Mouse (Mus musculus): ENCODE data around the gene Tmsb15b1.

The Tmsb15b1 gene

DNA sequence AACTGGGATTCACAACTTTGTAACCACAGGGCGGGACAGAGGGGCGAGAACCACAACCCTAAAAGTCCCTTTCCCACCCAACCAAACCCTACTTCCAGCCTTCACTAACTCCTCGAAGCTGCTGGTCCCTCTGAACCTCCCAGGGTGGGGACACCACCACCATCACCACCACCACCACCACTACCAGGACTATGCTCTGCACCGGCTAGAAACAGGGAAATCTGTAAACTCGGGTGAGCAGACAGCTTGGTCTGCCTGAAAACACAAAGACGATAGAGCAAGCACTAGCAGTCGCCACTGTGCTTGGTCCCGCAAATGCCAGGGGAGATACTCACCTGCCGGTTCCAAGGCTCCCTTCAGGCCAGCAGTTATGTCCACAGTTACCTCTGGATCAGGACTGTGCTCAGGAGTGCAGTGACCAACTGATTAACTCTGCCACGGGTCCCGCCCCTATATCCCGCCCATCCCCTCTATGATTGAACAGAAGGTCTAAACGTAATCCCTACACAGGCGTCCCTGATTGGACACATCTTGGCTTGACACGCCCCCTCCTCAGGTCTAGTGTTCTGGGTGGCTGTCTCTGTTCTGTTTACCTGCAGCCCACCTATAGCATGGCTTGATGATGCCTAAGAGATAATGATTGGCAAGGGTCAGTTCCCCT lies at the start of gene Tmsb15b1, which contains the start of gene Tmsb15l:
TSS of gene Tmsb15b1 (minus strand) at position 451 of the 661 bp plus-strand sequence.
TSS of gene Tmsb15l (minus strand) at position 446 of the 661 bp plus-strand sequence.
- H3K4me3 ChIP-seq (replicated peaks; ENCODE audit: low read length): peak within 1 kb of the TSS; percentile 75
- no peaks in the 10 kb centered on the region for H3K36me3 ChIP-seq (ENCODE audit: insufficient read depth, low read length)
- H3K27me3 ChIP-seq (ENCODE audit: insufficient read depth, low read length): no peaks in the 10 kb centered on the region
- no peak for TF ChIP-seq NANOG (IDR thresholded peaks at IDR 0.05; ENCODE audit: borderline replicate concordance, low read length)
- no peak for TF ChIP-seq CTCF (conservative IDR thresholded peaks at IDR 0.05; ENCODE audit: low read length)
- TF ChIP-seq POU5F1 (IDR thresholded peaks at IDR 0.05; ENCODE audit: borderline replicate concordance, low read length): no peak
- no peaks in the 10 kb centered on the region for H3K9me3 ChIP-seq (ENCODE audit: low read length)
- H3K4me1 ChIP-seq (replicated peaks; ENCODE audit: low read depth, low read length): no peaks in the 10 kb centered on the region

DNA sequence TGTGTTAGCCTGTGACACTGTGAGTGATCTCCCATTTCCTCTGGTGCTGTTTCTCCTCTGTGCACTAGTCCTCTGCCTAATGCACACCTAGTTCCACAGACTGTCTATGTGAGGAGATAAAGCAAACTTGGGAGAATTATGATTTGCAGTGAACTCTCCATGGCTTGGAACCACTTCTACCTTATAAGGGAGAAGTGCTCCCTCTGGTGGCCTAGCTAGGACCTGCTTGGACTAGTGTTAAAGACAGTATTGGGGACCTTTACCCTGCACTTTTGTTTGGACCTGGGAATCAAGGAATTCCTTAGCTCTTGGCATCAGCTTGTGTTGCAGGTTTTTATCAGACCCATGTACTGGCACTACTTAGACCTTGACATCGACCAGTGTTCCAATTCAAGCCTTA lies 42.6 kb upstream of the Tmsb15b1 start:
- H3K36me3 ChIP-seq (ENCODE audit: insufficient read depth, low read length): peaks cover 20% of the 10 kb centered on the region; the same call in 1 of the 2 replicates
- no peaks in the 10 kb centered on the region for H3K9me3 ChIP-seq (ENCODE audit: low read length)
- peaks cover 9% of the 10 kb centered on the region; the same call in 1 of the 2 replicates for H3K4me1 ChIP-seq (replicated peaks; ENCODE audit: low read depth, low read length)
- no peaks in the 10 kb centered on the region for H3K27me3 ChIP-seq (ENCODE audit: insufficient read depth, low read length)
- H3K4me3 ChIP-seq (replicated peaks; ENCODE audit: low read length): no peak overlapping the region
- TF ChIP-seq NANOG (IDR thresholded peaks at IDR 0.05; ENCODE audit: borderline replicate concordance, low read length): no peak
- TF ChIP-seq CTCF (conservative IDR thresholded peaks at IDR 0.05; ENCODE audit: low read length): peak; percentile 60

DNA sequence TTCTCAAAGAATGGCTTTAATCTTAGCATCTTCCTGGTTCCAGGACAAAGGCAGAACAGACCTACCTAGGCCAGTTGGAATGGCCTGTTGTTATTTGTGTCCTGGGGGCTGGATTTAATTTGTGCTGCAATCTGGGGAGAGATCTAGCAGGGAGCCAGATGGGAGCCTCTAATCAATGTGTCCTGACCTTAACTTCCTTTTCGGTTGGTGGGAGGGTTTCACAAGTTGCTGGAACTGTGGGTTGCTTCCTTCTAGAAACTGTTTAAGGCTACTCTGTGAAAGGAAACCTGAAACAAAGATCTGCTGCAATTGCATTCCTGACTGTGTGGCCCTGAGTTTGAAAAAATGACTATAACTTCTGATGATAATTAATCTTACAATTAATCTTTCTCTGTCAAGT lies 41.0 kb upstream of the Tmsb15b1 start:
- TF ChIP-seq NANOG (IDR thresholded peaks at IDR 0.05; ENCODE audit: borderline replicate concordance, low read length) (no peak), CTCF (conservative IDR thresholded peaks at IDR 0.05; ENCODE audit: low read length) (no peak), POU5F1 (IDR thresholded peaks at IDR 0.05; ENCODE audit: borderline replicate concordance, low read length) (no peak)
- H3K9me3 ChIP-seq (ENCODE audit: low read length): no peaks in the 10 kb centered on the region
- H3K27me3 ChIP-seq (ENCODE audit: insufficient read depth, low read length): no peaks in the 10 kb centered on the region
- no peak overlapping the region for H3K4me3 ChIP-seq (replicated peaks; ENCODE audit: low read length)
- peaks cover 32% of the 10 kb centered on the region for H3K36me3 ChIP-seq (ENCODE audit: insufficient read depth, low read length)
- H3K4me1 ChIP-seq (replicated peaks; ENCODE audit: low read depth, low read length): peaks cover 9% of the 10 kb centered on the region; the same call in 1 of the 2 replicates

DNA sequence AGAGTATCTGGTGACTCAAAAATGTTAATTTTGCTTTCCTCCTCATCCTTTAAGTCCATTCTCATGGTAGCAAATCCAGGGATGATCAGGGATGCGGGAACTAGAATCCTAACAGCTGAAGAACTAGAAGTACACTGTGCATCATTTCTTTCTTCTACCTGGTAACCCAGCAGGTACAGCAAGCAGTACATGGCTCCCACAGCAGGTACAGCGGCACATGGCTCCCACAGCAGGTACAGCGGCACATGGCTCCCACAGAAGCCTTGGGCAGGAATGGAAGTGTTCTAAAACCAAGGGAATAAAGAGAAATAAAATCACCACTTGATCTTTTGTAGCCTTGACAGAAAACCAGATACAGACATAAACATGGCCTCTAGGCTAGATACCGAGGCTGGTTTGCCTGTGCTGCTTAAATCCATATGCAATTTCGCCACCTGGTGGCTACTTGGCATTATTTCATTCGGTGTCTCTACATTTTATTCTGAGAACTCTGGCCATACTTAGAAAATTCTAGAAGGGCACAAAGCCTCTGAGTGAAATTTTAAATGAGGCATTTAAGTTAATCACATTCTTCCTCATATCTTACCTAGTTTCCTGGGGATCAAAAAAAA lies 38.5 kb upstream of the Tmsb15b1 start:
- TF ChIP-seq CTCF (conservative IDR thresholded peaks at IDR 0.05; ENCODE audit: low read length) (peak; percentile 33), NANOG (IDR thresholded peaks at IDR 0.05; ENCODE audit: borderline replicate concordance, low read length) (no peak)
- Histone ChIP-seq H3K4me3 (replicated peaks; ENCODE audit: low read length) (no peak overlapping the region), H3K4me1 (replicated peaks; ENCODE audit: low read depth, low read length) (peaks cover 9% of the 10 kb centered on the region; the same call in 1 of the 2 replicates), H3K27me3 (ENCODE audit: insufficient read depth, low read length) (no peaks in the 10 kb centered on the region), H3K36me3 (ENCODE audit: insufficient read depth, low read length) (peaks cover 39% of the 10 kb centered on the region), H3K9me3 (ENCODE audit: low read length) (no peaks in the 10 kb centered on the region)

DNA sequence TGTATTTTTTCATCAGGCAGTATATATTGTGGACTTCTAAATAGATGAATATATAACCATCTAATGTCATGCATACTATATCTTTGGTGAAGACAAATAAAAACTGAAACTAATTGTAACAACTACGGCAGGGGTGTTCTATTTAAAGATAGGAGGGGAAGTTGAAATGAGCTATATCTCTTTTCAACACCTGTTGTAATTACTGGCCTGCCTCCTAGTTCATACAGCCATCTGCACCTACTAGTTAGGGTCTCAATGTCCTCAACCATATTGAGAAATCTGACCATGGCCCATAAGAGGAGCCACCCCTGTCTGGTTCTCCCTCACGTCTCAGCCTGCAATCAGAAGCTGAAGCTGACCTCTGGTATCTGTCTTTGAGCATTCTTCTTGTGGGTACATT lies 19.6 kb upstream of the Tmsb15b1 start:
- Histone ChIP-seq H3K36me3 (ENCODE audit: insufficient read depth, low read length) (peaks cover 3% of the 10 kb centered on the region; the same call in 1 of the 2 replicates), H3K27me3 (ENCODE audit: insufficient read depth, low read length) (no peaks in the 10 kb centered on the region; the same call in 1 of the 2 replicates), H3K4me1 (replicated peaks; ENCODE audit: low read depth, low read length) (peaks cover 22% of the 10 kb centered on the region), H3K9me3 (ENCODE audit: low read length) (no peaks in the 10 kb centered on the region), H3K4me3 (replicated peaks; ENCODE audit: low read length) (no peak overlapping the region)
- TF ChIP-seq CTCF (conservative IDR thresholded peaks at IDR 0.05; ENCODE audit: low read length) (no peak), NANOG (IDR thresholded peaks at IDR 0.05; ENCODE audit: borderline replicate concordance, low read length) (no peak), POU5F1 (IDR thresholded peaks at IDR 0.05; ENCODE audit: borderline replicate concordance, low read length) (no peak)

DNA sequence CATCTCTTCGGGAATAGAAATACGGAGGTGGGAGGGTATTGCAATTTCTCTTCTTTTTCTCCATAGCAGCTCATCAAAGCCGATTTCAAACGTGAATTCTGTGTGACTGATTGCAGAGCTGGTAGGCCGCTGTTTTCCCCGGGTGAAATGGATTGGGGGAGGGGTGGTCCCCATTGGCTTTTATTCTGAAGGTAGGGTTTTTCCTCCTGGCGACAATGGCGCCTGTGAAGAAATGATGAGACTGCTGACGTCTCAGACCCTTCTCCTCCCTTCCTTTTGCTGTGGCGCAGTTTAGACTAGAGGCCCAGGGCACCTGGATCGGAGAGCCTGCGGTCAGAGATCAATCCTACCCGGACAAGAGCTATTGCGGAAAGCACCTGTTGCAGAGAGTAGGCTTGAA lies 17.0 kb upstream of the Tmsb15b1 start:
- H3K4me3 ChIP-seq (replicated peaks; ENCODE audit: low read length): peak overlapping the region; percentile 64
- H3K27me3 ChIP-seq (ENCODE audit: insufficient read depth, low read length): peaks cover 3% of the 10 kb centered on the region; the same call in 1 of the 2 replicates
- H3K4me1 ChIP-seq (replicated peaks; ENCODE audit: low read depth, low read length): peaks cover 22% of the 10 kb centered on the region
- TF ChIP-seq CTCF (conservative IDR thresholded peaks at IDR 0.05; ENCODE audit: low read length): no peak
- no peak for TF ChIP-seq POU5F1 (IDR thresholded peaks at IDR 0.05; ENCODE audit: borderline replicate concordance, low read length)
- no peak for TF ChIP-seq NANOG (IDR thresholded peaks at IDR 0.05; ENCODE audit: borderline replicate concordance, low read length)
- no peaks in the 10 kb centered on the region; the same call in 1 of the 2 replicates for H3K36me3 ChIP-seq (ENCODE audit: insufficient read depth, low read length)
- H3K9me3 ChIP-seq (ENCODE audit: low read length): no peaks in the 10 kb centered on the region

DNA sequence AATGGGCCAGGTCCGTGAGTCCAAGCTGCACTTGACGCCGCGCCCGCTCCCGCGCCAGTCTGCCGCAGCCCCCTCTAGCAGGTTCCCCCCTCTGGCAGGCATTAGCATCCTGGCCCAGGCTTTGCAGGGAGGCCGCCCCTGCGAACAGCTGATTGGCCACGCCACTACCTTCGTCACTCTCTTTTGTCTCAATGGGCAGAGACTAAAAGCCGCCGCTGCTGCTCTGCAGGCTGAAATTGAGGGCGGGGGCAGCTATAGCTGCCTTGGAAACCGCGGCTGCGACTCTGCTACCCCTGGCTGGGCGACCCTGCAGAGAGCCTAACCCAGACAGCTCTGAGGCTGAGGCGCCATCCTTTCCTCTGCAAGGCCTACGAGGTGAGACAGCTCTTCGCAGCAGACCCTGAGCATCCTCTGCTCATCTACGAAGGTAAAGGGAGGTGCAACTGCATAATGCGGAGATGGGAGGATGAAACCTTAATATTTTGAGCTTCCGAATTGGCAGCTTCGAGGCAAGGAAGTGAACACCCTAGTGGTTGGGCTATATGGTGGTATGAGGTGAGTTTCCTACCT lies 16.4 kb upstream of the Tmsb15b1 start, which contains the start of gene Zcchc18:
TSS of gene Zcchc18 (plus strand) at position 178 of the 570 bp plus-strand sequence.
- TF ChIP-seq CTCF (conservative IDR thresholded peaks at IDR 0.05; ENCODE audit: low read length) (no peak), POU5F1 (IDR thresholded peaks at IDR 0.05; ENCODE audit: borderline replicate concordance, low read length) (no peak), NANOG (IDR thresholded peaks at IDR 0.05; ENCODE audit: borderline replicate concordance, low read length) (no peak)
- H3K4me1 ChIP-seq (replicated peaks; ENCODE audit: low read depth, low read length): peaks cover 22% of the 10 kb centered on the region
- H3K9me3 ChIP-seq (ENCODE audit: low read length): no peaks in the 10 kb centered on the region
- peaks cover 3% of the 10 kb centered on the region; the same call in 1 of the 2 replicates for H3K27me3 ChIP-seq (ENCODE audit: insufficient read depth, low read length)
- peak within 1 kb of the TSS; percentile 64 for H3K4me3 ChIP-seq (replicated peaks; ENCODE audit: low read length)
- H3K36me3 ChIP-seq (ENCODE audit: insufficient read depth, low read length): no peaks in the 10 kb centered on the region

DNA sequence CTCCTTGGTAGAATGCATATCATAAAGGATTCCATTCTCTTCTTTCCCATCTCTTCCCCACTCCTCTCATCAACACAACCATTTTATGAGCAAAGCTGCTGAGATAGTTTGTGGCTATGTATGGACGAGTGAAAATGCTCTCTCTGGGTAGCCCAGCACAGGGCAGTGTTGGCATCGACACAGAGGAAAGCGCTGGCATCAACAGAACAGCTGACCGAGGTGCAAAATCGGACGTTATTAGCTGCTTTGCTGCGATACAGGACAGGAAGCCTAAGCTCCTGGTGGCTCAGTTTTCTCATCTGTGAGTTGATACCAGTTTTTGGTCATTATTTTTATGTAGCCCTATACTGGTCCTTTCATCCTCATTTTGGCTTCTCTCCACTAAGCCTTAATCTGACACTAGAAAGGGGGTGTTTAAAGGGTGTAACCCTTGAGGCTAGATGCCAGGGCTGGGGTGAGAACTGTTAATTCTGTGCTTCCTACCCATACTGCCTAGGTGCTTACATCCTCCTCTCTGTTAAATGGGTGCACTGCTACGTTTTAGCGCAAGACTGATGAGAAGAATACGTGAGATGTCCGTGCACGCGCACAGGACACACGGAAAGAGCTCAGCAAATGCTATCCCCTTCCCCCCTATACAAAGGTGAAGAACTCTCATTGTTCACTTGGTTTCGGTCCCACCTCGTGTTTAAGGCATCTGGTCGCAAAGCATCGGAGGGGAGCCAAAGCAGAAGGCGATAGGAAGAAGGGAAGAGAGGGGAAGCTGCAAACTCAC lies 15.7 kb upstream of the Tmsb15b1 start:
- no peaks in the 10 kb centered on the region for H3K9me3 ChIP-seq (ENCODE audit: low read length)
- H3K4me1 ChIP-seq (replicated peaks; ENCODE audit: low read depth, low read length): peaks cover 22% of the 10 kb centered on the region
- H3K4me3 ChIP-seq (replicated peaks; ENCODE audit: low read length): peak overlapping the region; percentile 64
- H3K27me3 ChIP-seq (ENCODE audit: insufficient read depth, low read length): peaks cover 3% of the 10 kb centered on the region; the same call in 1 of the 2 replicates
- no peaks in the 10 kb centered on the region for H3K36me3 ChIP-seq (ENCODE audit: insufficient read depth, low read length)
- TF ChIP-seq POU5F1 (IDR thresholded peaks at IDR 0.05; ENCODE audit: borderline replicate concordance, low read length) (no peak), NANOG (IDR thresholded peaks at IDR 0.05; ENCODE audit: borderline replicate concordance, low read length) (no peak), CTCF (conservative IDR thresholded peaks at IDR 0.05; ENCODE audit: low read length) (no peak)

Measured in E14TG2a.4 (cell line).